Mouse (Mus musculus) stomach, postnatal 0 days (tissue): ENCODE measurements around the gene Lrwd1.

ENCODE experiments used
- CTCF ChIP-seq: IDR thresholded peaks from 2 replicates; pipeline ENCODE4 v1.5.1; 2016; ENCODE audit warnings: antibody characterized with exemption, low read depth, mild to moderate bottlenecking, moderate library complexity
- EP300 ChIP-seq: optimal IDR thresholded peaks from 2 replicates; pipeline ENCODE3; 2016; ENCODE audit warnings: antibody characterized with exemption

DNA sequence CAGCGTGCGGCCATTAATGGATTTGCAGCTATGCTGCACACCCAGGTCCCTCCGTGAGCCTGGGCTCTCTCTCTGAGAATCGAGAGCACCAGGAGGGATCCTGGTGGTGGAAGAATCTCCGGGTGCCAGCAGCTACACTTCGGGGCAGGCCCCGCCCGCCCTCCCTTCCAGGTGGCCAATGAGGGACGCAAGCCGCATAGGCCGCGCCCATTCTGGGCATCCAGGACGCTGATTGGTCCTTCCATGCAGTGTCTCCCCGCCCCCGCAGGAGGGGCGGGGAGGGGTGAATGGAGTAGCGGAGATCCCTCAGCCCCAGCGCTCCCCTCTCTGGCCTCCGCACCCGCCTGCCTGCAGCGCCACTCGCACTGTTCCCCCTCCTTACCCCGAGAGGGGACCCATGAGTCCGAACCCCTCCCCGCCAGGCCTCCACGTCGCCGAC, 52.2 kb downstream of the Lrwd1 start, which contains the start of gene Rasa4:
- peak; percentile 20; the same call in 1 of the 2 replicates for TF ChIP-seq CTCF
- TF ChIP-seq EP300, result no peak
